Mouse (Mus musculus) Patski (cell line): ENCODE data around the gene Themis3. TPM values are rescaled to one million over a fixed set of nuclear protein-coding genes. Genes with fewer than 3 reads are reported as not detected.
"Not testable (repeated sequence)": the region's sequence is repeated elsewhere in the genome, so short reads cannot be mapped to it uniquely, and the experiment has no call there.

Source experiments
- ATAC-seq: fragments of 100-300 bp; one replicate; pipeline ENCODE4 v1.8.0; 2021
- CTCF ChIA-PET: fragments of 350-600 bp; sonication (Branson Sonifier 250); formaldehyde crosslinking; loops from one replicate; lab custom pipeline; 2022; ENCODE audit warnings: inconsistent platforms; lab: Charles Lee
- POLR2A ChIA-PET: fragments of 350-600 bp; sonication (Branson Sonifier 250); formaldehyde crosslinking; loops from one replicate; lab custom pipeline; 2022; ENCODE audit warnings: antibody characterized with exemption, inconsistent platforms; lab: Charles Lee
- DNase-seq: peaks from one replicate; pipeline ENCODE4 v3.0.0-alpha.2; 2011; ENCODE audit warnings: low read depth, low spot score
- H3K27me3 ChIP-seq: fragments of 371-371 bp; one replicate; pipeline ENCODE4 v1.5.1; 2021
- CTCF ChIP-seq: fragments of 100-300 bp; IDR thresholded peaks from one replicate; pipeline ENCODE4 v1.5.1; 2021
- in situ Hi-C: fragments of 300-500 bp; cut with MboI; formaldehyde crosslinking; loops from 3 replicates; pipeline ENCODE4 v1.11.1; 2018; ENCODE audit warnings: low pct_unique_long_range_greater_than_20kb, mixed read lengths
- polyA plus RNA-seq: library from polyadenylated mRNA; unstranded; gene quantifications from one replicate; pipeline ENCODE4 v1.2.3, GENCODE M21; 2021

The Themis3 gene
- polyA plus RNA-seq, 1 experiment from 2014 or later = not detected

DNA sequence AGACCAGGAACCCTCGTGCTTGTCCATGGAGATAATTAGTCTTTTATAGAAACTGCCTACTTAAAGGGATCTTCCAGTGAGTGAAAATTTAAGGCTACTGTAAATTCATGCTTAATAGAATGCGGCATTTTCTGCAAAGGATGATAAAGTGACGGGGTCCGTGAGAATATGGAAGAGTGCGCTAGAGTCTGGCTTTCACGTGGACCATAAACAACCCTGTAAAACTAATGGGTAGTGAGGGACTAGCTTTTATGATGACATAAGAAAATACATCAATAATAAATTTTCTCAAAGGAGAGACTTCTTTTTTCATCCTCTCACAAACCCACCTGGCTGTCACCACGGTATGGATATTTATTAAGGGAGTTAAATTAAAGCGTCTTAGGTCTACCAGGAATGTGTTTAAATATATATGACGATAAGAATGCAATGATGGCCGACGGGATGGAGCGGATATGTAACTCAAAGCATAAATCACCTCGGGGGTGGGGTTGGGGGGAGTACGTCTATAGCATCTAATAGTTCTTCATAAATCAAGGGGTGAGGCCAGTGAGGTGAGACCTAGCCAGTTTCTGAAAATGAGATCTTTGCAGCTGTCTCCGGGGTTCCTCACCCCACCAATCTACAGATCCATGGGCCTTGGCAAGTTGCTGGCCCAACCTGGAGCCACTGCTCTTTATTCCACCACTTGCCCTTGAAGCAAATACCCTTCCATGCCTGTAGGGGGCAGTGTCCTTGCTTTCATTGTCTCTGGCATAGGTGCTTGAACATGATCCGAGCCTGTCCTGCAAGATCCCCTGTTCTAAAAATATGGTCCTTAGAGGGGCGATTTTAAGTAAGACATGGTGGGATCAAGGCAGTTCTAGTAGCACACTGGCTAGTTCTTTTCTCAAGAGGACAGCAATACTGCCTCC, 35.8 kb downstream of the Themis3 start:
- POLR2A ChIA-PET = no interaction called here
- peaks cover 7% of the 10 kb centered on the region for H3K27me3 ChIP-seq
- TF ChIP-seq CTCF = peak; percentile 51
- CTCF ChIA-PET = no interaction called here
- in situ Hi-C loops = no loop called here
- ATAC-seq (no peak), DNase-seq (no peak)

DNA sequence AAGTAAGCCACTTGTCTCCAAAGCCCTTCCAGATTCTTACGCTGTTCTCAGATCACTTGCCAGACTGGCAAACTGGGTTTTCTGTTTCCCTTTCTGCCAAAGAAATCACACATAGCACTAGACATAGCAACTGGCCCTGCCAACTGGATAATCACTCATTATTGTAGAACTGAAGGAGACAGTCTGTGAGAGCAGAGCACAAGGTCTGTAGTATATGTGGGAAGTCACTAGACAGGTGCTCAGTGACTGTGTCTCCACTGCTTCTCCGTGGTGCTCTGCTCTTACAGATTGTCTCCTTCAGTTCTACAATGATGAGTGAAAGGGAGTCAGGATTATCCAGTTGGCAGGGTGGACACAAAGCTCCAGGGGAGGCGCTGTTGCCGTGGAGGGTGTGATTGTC, 41.7 kb downstream of the Themis3 start:
- no peak for TF ChIP-seq CTCF
- no peak for DNase-seq
- peaks cover 7% of the 10 kb centered on the region for H3K27me3 ChIP-seq
- ATAC-seq = no peak
- CTCF ChIA-PET = interaction anchor here (1.5 kb wide), 1 partner anchor 33 kb away, joined by 5 read pairs; the partner anchor contains the start of gene Rab12
- POLR2A ChIA-PET = no interaction called here
- in situ Hi-C loops = no loop called here

DNA sequence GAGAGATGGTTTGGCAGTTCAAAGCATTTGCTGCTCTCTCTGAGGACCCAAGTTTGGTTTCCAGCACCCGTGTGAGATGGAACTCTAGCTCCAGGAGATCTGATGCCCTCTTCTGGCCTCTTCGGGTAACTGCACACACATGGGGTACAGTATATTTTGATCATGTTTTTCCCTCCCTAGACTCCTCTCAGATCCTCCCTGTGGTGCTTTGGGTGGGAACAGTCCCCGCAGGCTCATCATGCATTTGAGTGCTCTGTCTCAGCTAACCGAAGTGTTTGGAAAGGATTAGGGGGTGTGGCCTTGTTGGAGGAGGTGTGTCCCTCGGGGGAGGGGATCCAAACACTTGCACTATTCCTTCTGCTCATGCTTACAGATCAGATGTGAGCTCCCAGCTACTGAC, 43.9 kb downstream of the Themis3 start:
- TF ChIP-seq CTCF = no peak
- POLR2A ChIA-PET = no interaction called here
- ATAC-seq = no peak
- in situ Hi-C loops = no loop called here
- no peak for DNase-seq
- CTCF ChIA-PET = no interaction called here
- H3K27me3 ChIP-seq = peaks cover 2% of the 10 kb centered on the region

DNA sequence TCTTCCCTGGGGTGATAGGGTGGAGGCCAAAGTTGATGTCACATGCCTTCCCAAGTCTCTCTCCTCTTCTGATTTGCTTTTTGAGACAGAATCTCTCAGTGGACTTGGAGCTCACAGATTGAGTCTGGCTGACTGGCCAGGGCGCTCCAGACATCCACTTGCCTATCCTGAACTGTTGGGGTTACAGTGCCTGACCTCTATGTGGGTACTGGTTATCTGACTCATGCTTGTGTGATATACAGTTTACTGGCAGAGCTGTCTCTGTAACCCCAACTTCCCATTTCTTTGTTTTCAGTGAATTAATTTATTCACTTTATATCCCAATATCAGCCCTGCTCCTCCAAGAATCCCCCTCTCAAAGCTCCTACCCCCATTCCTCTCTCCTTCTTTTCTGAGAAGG, 62.1 kb downstream of the Themis3 start:
- DNase-seq = no peak
- no peak for TF ChIP-seq CTCF
- ChIA-PET POLR2A (no interaction called here), CTCF (no interaction called here)
- ATAC-seq = no peak
- in situ Hi-C loops = no loop called here
- H3K27me3 ChIP-seq = peaks cover 4% of the 10 kb centered on the region

DNA sequence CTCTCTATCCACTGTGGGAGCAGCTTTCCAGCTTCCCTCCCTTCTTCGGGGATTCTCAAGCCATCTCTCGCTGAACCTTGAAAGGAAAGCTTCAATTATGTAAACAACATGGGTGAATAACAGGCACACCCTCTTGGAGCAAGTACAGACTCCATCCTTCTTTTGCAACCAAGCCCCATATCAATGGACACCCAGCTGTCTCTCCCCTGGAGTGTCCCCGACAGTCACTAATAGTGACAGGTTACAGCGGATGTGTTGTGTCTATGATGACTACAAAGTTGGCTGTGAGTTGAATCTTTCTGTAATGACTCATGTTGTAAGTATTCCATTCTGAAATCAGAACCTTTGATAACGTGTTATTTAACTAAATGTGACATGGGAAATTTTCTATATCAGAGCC, 71.0 kb downstream of the Themis3 start:
- ATAC-seq = no peak
- no peak for DNase-seq
- CTCF ChIA-PET = interaction anchor here (1.9 kb wide), 1 partner anchor 15 kb away, joined by 4 read pairs; no protein-coding TSS in a partner anchor
- H3K27me3 ChIP-seq = peaks cover 4% of the 10 kb centered on the region
- in situ Hi-C loops = no loop called here
- no peak for TF ChIP-seq CTCF
- POLR2A ChIA-PET = no interaction called here

DNA sequence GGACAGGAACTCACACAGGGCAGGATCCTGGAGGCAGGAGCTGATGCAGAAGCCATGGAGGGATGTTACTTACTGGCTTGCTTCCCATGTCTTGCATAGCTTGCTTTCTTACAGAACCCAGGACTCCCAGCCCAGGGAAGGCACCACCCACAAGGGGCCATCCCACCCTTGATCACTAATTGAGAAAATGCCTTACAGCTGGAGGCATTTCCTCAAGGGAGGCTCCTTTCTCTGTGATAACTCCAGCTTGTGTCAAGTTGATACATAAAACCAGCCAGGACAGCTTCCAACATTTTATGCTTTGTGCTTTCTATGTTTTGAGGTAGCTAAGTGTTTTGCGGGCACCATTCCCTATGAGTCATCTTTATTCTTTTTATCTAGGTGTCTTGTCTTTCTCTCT, 71.8 kb downstream of the Themis3 start:
- POLR2A ChIA-PET, ATAC-seq, in situ Hi-C loops, DNase-seq, H3K27me3 ChIP-seq: not testable (repeated sequence)
- CTCF ChIA-PET = interaction anchor here (1.1 to 1.9 kb wide), 2 partner anchors 12 to 15 kb away, joined by 3 to 4 read pairs; no protein-coding TSS in a partner anchor

DNA sequence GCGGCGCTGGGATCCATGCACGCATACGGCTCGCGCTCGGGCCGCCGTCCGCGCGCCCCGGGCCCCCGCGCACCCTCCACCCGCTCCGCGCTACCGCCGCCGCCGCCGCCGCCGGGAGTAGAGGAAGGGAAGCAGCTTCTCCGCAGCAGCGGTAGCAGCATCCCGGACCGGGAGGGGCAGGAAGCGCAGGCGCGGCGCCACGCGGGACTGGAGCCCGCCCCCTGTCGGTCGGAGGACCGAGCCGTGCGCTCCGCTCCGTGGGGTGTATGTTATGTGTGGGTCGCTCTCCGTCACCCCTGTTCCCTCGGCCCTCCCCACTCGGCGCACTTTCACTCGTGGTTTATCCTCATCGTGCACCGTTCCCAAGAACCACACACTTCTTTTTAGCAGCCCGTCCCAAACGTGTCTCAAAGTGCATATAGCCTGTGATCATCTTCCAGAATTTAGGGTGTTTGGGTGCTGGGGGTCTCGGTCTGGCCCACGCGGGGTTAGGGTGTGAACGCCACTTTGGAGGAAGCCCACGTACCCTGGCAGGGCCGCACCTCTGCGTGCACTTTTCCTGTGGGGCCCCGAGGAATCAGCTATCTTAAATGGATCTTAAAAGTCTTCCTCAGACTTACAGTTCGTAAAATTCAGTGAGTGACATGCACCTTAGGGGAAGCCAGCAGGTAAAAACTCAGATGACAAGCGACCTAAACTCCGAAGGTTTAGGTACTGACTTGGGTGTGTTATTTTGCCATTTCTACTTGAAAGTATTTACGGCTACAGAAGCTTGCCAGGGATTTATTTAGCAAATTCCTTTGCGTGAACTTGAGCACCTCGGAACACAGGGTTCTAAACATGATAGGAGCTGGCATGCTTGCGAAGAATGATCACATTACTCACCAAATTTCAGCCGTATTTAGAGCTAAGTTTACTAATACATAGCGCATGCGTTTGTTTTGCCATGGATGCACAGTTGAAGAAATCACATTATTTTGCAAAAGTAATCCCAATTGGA, 74.6 kb downstream of the Themis3 start, which contains the start of gene Rab12:
TSS of gene Rab12 (minus strand) at position 176 of the 1,000 bp plus-strand sequence.
- CTCF ChIA-PET = interaction anchor here (0.9 to 1.8 kb wide), 6 partner anchors 9 to 285 kb away, joined by 3 to 8 read pairs (median 4); no protein-coding TSS in a partner anchor
- peak; percentile 100 for TF ChIP-seq CTCF
- in situ Hi-C loops = no loop called here
- POLR2A ChIA-PET = interaction anchor here (1.1 to 1.4 kb wide), 2 partner anchors 11 to 16 kb away, joined by 3 to 4 read pairs; no protein-coding TSS in a partner anchor
- DNase-seq (no peak), ATAC-seq (peak; percentile 94)
- H3K27me3 ChIP-seq = no peaks in the 10 kb centered on the region

DNA sequence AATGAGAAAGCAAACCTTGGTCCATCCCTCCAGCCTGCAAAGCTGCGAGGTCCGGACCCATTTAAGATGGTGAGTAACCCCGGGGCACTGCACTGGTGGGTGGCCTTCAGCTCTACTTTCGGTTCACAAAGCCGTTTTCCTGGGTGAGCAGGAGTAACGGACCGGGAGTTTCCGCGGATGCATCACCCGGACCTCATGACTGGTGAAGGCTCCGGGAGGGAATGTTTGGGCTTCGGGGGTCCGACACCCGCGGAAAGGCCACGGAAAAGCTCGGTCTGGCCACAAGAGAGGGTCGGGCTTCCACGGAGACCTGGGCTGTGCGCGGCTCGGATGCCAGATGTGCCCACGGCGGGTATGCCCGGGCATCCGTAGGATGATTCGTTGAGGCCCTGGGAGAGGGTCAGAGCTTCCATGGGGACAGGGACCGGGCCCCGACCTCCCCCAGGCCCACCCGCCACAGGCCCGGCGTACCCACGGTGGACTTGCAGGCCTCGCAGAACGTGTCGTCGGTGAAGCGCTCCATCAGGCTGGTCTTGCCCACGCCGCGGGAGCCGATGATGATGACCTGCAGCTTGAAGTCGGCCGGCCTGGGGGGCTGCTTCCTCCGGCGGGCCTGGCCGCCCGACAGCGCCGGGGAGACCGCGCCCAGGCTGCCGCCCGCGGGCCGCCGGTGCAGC, 75.4 kb downstream of the Themis3 start:
- in situ Hi-C loops = no loop called here
- DNase-seq = no peak
- POLR2A ChIA-PET = interaction anchor here (1.1 to 1.4 kb wide), 2 partner anchors 10 to 15 kb away, joined by 3 to 4 read pairs; no protein-coding TSS in a partner anchor
- CTCF ChIA-PET = interaction anchor here (0.9 to 1.8 kb wide), 6 partner anchors 8 to 284 kb away, joined by 3 to 8 read pairs (median 3); no protein-coding TSS in a partner anchor
- peak; percentile 58 for ATAC-seq
- no peak for TF ChIP-seq CTCF
- no peaks in the 10 kb centered on the region for H3K27me3 ChIP-seq

DNA sequence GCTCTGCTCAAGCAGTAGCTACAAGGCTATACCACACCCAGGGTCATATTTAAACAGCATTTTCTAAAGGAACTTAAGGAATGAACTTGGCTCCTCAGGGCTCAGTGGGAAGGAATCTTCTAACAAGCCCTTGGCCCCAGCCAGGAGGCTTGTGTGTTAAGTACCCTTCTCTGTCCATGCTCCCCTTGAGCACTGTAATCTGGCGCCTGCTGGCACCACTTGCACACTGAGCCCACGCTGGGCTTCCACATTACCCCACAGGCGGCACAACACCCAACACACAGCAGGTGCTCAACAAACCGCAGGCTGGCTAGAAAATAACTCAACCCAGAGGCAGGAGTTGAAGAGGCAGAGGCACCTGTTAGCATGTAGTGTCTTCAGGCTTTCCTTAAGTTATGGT, 77.5 kb downstream of the Themis3 start:
- ATAC-seq (no peak), DNase-seq (no peak)
- in situ Hi-C loops = no loop called here
- CTCF ChIA-PET = interaction anchor here (0.6 kb wide), 1 partner anchor 10 kb away, joined by 3 read pairs; no protein-coding TSS in a partner anchor
- no peaks in the 10 kb centered on the region for H3K27me3 ChIP-seq
- no peak for TF ChIP-seq CTCF
- POLR2A ChIA-PET = no interaction called here
